Mouse (Mus musculus) heart, adult 8-10 months (tissue): ENCODE results near the gene Iqcd. TPM values are rescaled to one million over a fixed set of nuclear protein-coding genes. Genes with fewer than 3 reads are reported as not detected.

ENCODE experiments used
- DNase-seq: peaks from one replicate; pipeline ENCODE4 v3.0.0; 2022; ENCODE audit warnings: low spot score
- total RNA-seq, 4 experiments: library from RNA; stranded (reverse); gene quantifications; 2 replicates each; pipeline ENCODE4 v1.2.4; 2022

The Iqcd gene
- total RNA-seq, 4 experiments from 2014 or later: 0.14 to 0.22 TPM; not detected in 2

- no peak for DNase-seq
Measured at GRCm38 (mm10) chr5:120603515-120603914, 14.7 kb downstream of the Iqcd start.

- peak; percentile 79 for DNase-seq
Measured at GRCm38 (mm10) chr5:120604839-120605238, 16.0 kb downstream of the Iqcd start.

DNA sequence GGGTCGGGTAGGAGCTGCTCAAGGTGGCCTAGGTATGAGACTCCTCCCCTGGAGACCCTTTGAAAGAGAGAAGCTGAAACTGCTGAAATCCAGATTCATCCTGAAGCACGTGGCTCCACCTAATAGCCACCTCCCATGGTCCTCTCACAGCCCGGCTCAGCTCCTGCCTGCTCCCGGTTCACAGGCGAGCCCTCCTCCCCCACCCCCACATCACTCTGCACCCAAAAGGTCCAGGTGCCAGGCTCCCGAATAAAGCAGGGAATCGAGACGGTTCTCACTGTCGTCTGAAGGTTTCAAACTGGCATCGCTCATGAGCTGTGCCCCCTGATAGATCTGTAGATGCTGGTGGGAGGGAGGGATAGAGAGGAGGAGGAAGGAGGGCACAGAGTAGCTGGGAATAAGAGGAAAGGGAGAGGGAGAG lies 16.4 kb downstream of the Iqcd start:
- no peak for DNase-seq

GRCm38 (mm10) chr5:120605688-120606087 lies 16.9 kb downstream of the Iqcd start:
- DNase-seq: peak; percentile 91

DNA sequence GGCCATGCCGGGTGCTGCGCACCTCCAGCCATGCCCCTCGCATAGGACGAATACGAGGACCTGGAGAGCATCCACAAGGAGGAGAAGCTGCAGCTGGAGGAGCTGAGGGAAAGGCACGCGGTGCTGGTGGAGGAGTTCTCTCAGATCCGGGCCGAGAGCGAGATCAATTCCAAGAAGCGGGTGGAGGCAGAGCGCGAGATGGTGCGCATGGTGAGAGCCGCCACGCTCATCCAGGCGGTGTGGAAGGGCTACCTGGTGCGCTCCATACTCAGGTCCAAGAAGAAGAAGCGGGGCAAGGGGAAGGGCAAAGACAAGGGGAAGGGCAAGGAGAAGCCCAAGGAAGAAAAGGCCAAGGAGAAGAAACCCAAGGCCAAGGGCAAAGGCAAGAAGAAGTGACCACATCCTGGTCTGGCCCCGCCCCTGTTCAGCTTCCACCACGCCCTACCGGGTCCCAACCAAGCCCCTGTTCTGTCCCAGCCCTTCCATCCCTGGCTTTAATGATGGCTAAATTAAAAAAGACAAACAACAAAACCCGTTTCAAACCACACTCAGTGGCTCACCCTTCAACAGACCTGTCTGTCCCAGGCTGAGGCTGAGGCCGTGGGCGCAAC lies 17.9 kb downstream of the Iqcd start:
- no peak for DNase-seq

- no peak for DNase-seq
Measured at GRCm38 (mm10) chr5:120607335-120607734, 18.5 kb downstream of the Iqcd start.

GRCm38 (mm10) chr5:120609246-120609775 lies 20.5 kb downstream of the Iqcd start:
- DNase-seq: no peak

DNA sequence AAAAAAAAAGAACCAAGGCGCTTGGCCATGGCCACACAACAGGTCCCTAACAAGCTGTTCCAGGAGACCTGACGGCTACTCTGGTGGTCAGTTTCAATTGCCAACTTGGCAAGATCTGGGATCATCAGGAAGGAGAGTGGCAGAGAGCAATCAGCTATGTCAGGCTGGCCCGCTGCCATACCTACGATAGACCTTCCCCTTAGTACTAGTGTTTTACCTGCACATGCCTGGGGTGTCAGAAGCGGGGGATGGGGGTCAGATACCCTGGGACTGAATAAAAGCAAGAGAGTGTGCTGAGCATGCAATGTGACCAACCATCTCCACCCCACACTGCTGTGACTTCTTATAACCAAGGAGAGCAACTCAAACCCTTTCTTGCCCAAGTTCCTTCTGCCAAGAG lies 22.1 kb downstream of the Iqcd start:
- DNase-seq: no peak

DNA sequence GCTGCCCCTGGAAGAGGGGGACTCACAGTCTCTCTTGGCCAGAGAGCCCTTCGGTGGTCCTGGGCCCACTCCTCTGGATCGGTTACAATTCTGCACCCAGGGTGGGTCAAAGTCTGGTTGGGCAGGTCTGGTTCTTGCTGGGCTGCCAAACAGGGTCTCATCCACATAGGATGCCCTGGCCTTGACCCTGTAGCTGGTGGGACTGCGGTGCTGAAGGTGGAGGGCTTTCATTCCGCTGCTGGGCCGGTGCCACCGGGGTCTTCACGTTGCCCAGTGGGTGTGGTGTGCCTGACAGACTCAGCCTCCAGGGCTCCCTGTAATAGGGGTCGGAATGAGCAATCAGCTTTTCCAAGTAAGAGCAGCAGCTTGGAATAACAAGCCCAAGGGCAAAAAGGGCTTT lies 22.6 kb downstream of the Iqcd start:
- DNase-seq: no peak

DNA sequence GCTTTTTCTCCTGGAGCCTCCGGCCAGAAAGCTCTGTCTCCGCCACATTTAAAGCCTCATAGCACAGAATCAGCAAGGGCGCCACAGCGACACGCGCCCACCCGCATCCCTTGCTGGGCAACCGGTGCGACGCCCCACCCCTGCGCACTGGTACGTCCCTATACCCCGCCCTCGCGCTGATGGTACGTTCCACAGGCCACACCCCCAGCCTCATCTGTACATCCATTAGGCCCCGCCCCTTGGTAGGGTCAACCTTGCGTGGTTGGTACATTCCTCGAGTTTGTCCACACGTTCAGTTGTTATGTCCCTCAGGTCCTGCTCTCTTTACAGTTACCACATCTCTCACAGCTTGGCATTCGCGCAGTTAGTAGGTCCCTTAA lies 23.6 kb downstream of the Iqcd start, which contains the start of the genes Rita1 and Ddx54:
TSS of gene Rita1 (minus strand) at position 148 of the 380 bp plus-strand sequence.
TSS of gene Ddx54 (plus strand) at position 298 of the 380 bp plus-strand sequence.
- DNase-seq: peak; percentile 96

DNA sequence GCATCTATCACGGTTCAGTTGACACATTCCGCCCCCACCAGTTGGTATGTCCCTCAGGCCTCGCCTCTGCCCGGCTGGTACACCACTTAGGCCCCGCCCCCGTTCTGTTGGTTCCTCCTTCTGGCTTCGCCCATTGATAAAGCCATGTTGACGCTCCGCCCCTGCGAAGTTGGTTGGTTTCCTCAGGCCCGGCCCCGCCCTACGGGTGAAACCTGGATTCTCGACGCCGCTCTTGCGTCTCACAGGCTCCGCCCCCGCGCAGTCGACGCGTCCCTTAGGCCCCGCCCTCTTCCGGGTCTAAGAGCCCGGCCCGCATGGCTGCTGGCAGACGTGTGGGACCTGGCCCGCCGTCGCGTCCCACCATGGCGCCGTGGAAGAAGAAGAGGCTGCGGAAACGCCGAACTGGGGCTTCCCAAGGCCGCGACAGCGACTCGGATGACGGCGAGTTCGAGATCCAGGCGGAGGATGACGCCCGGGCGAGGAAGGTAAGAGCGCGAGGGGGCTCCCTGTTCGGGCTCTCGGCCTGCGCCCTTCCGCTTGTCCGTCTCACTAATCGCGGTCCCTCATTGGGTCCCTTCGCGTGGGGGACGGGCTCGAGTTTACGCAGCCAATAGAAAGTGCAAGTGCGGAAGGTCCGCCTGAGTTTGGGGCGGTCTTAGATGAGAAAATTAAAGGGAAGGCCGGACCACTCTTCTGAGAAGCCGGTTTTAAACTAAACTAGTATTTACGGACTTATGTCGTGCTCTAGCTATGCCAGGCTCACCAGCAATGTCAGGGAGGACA lies 24.2 kb downstream of the Iqcd start:
- DNase-seq: peak; percentile 100

DNA sequence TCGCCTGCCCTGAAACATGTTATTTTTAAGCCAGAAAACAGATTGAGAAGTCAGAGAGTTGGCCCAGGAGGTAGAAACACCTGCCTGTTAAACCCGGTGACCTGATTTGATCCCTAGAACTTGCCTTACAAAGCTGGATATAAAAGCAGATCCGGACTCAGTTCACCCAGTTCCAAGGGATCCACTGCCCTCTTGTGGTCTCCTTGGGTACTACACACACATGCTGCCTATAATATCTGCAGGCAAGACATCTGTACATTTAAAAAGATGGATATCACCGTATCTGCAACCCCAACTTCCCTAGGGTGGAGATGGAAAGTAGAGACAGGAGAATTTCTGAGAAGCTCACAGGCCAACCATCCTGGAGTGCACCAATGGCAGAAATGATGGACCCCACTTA lies 27.1 kb downstream of the Iqcd start:
- DNase-seq: no peak

GRCm38 (mm10) chr5:120618778-120619177 lies 30.0 kb downstream of the Iqcd start:
- no peak for DNase-seq

DNA sequence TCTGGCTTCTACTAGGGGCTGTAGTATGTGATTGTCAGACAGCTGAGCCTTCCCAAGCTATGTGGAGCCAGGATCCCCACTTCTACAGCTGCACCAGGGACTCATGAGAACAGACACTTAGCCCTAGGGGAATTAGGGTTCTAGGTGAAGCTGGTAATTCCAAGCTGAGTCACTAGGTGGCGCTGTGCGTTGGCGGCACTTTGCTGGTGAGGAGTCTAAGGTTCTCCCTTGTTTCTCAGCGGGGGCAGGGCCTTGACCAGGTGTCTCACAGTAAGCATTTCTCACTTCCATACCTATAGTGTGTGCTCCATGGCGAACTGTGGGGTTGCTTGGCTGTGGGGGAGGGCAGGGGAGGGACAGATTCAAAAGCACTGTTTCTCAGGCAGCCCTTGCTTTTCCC lies 30.4 kb downstream of the Iqcd start:
- no peak for DNase-seq

DNA sequence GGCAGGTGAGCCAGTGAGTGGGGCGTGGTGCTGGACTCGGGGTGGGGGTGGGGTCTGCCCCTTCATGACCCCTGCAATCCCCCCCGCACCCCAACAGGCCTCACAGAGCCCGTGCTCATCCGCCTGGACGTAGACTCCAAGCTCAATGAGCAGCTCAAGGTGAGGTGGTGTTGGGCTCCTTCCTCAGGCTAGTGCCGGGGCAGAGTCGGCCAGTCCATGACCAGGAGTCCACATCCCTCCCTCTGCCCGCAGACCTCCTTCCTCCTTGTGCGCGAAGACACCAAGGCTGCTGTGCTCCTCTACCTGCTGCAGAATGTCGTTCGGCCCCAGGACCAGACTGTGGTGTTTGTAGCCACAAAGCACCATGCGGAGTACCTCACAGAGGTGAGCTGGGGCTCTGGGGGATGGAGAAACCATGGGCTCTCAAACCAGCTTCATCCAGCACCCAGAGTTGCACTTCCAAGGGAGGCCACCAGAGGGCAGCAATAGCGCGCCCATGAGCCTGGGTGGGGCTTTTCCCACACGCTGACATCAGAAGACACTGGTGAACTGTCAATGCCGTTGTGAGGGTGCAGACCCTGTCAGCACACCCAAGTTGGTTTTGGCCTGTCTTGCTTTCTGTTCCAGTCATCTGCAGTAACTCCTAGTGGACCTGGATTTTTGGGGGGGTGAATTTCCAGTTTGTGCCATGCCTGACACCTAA lies 31.7 kb downstream of the Iqcd start:
- DNase-seq: peak; percentile 77

GRCm38 (mm10) chr5:120621078-120621765 lies 32.4 kb downstream of the Iqcd start:
- DNase-seq: no peak

GRCm38 (mm10) chr5:120621846-120622197 lies 33.0 kb downstream of the Iqcd start:
- no peak for DNase-seq

- DNase-seq: no peak
Measured at GRCm38 (mm10) chr5:120622198-120622851, 33.5 kb downstream of the Iqcd start.

- DNase-seq: no peak
Measured at GRCm38 (mm10) chr5:120624427-120624826, 35.6 kb downstream of the Iqcd start.

- no peak for DNase-seq
Measured at GRCm38 (mm10) chr5:120626399-120626798, 37.6 kb downstream of the Iqcd start.
